Mouse (Mus musculus) lung, postnatal 10 days (tissue): ENCODE data around the gene Eea1.

Experiments used
- DNase-seq: peaks from one replicate; pipeline ENCODE4 v3.0.0; 2021

Eea1 gene

GRCm38 (mm10) chr10:95950194-95950593 lies 9.7 kb downstream of the Eea1 start:
- no peak for DNase-seq

DNA sequence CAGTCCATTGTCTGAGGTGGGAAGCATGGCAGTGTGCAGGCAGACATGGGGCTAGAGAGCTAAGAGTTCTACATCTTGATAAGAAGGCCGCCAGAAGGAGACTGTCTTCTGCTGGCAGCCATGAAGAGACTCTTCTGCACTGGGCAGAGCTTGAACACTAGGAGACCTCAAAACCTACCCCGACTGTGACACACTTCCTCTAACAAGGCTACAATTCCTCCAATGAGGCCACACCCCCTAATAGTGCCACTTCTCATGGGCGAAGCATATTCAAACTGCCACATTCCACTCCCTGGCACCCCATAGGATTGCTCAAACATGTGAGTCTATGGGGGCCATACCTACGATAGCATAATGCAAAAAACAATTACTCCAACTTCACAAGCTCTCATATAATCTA lies 10.3 kb downstream of the Eea1 start:
- no peak for DNase-seq

- no peak for DNase-seq
These were observed 10.9 kb downstream of the Eea1 start for GRCm38 (mm10) chr10:95951346-95951745.

GRCm38 (mm10) chr10:95956629-95957028 lies 16.2 kb downstream of the Eea1 start:
- no peak for DNase-seq

- DNase-seq, result no peak
These were observed 17.1 kb downstream of the Eea1 start for GRCm38 (mm10) chr10:95957574-95957973.

GRCm38 (mm10) chr10:95964679-95965078 lies 24.2 kb downstream of the Eea1 start:
- no peak for DNase-seq

- no peak for DNase-seq
These were observed 29.2 kb downstream of the Eea1 start for GRCm38 (mm10) chr10:95969694-95970093.

GRCm38 (mm10) chr10:95970744-95971212 lies 30.3 kb downstream of the Eea1 start:
- DNase-seq, result no peak

DNA sequence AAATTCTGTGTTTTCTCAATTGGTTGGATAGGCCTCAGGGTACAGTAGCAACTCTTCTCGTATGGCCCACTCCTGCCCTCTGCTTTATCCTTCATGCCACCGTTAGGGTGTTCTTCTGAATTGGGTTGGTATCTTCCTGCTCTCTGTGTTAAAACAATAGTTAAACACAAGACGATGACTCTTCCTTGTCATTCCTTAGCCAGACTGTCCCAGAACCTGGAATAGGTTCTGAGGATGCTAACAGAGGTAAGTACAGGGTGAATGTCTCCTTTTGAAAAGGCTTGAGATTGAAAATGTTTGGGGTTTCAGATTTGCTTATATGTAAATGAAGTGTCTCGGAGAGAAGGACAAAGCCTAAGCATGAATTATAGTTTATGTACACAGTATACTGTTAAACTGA lies 30.9 kb downstream of the Eea1 start:
- DNase-seq, result no peak

GRCm38 (mm10) chr10:95971942-95972341 lies 31.5 kb downstream of the Eea1 start:
- no peak for DNase-seq

- DNase-seq, result no peak
These were observed 34.0 kb downstream of the Eea1 start for GRCm38 (mm10) chr10:95974462-95974861.

- no peak for DNase-seq
These were observed 36.3 kb downstream of the Eea1 start for GRCm38 (mm10) chr10:95976798-95977197.

DNA sequence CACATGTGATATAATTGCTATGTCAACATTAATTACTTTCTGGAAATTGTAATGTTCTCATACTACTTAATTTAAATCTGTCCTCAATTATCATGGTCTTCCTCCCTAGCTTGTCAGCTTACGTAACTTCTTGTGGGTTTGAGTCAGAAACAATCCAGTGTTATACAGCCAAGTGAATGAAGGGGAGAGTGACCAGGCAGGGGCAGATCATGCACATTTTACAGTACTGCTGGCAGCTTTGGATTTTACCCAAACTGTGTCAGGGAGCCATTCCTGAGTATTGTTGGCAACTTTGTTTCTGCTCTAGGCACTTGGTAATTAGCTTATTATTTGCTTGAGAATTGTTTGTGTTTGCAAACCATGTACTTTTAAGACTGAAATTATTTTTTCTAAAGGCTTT lies 49.3 kb downstream of the Eea1 start:
- DNase-seq, result no peak

- peak; percentile 27 for DNase-seq
These were observed 50.7 kb downstream of the Eea1 start for GRCm38 (mm10) chr10:95991176-95991575.

GRCm38 (mm10) chr10:96000904-96001303 lies 60.5 kb downstream of the Eea1 start:
- no peak for DNase-seq

GRCm38 (mm10) chr10:96015738-96016137 lies 75.3 kb downstream of the Eea1 start:
- no peak for DNase-seq

GRCm38 (mm10) chr10:96017418-96017817 lies 77.0 kb downstream of the Eea1 start:
- DNase-seq, result no peak

DNA sequence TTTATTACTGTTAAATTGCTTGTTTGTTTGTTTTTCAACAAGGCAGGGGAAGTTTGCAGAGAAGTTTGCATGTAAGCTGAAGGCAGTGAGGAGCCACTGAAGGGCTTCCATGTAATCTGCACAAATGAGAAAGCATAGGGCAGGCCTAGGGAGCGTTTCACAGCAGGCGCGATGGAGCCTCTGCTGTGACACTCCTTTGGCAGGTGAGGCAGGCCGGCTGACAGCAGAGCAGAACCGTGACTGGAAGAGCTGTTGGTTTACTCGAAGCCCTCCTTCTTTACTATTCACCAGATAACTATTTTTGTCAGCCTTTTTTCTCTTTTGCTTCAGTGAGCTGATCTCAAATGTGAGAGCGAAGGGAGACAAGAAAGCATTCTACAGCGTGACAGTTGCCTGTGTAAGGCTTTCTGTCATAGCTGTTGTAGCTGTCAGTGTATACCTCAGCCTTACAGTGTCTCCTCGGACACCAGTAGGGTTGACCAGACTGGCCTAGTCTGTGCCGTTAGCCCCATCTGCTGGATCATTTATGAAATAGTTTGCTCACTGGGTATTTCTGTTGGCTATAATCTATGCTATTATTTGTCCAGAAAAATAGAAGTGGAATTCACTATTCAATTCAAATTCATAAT lies 93.0 kb downstream of the Eea1 start:
- DNase-seq, result peak; percentile 72

DNA sequence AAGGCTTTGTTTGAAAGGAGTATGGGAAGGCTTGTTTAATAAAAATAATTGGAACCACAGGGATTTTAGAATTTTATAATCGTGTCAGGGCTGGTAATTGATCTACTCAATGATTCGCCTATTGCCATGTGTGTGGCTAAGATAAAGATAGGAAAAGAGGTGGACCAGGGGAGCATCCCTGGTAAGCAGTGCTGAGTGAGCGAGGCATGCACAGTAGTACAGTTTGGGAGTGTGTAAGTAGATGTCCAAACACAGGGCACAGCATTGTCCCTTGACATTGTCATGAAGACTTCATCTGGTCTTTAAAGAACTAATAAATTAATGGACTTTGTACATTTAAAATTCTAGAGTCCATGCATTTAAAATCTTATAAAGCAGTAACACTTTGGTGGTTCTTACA lies 93.7 kb downstream of the Eea1 start:
- DNase-seq, result no peak

DNA sequence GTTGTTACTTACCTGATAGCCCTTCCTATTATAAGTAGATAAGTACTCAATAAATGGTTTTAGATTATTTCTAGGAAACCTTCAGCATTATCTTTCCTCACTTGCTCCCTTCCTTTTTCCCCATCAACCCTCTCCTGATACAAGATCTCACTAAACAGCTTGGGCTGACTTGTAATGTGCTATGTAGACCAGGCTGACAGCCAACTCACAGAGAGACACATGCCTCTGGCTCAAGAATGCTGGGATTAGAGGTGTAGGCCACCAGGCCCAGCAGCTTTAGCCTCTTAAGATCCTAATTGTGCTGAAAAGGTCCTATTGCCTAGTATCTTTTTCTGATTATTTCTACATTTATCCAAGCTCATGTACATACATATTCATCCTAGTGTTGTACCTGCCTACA lies 95.5 kb downstream of the Eea1 start:
- DNase-seq, result no peak

DNA sequence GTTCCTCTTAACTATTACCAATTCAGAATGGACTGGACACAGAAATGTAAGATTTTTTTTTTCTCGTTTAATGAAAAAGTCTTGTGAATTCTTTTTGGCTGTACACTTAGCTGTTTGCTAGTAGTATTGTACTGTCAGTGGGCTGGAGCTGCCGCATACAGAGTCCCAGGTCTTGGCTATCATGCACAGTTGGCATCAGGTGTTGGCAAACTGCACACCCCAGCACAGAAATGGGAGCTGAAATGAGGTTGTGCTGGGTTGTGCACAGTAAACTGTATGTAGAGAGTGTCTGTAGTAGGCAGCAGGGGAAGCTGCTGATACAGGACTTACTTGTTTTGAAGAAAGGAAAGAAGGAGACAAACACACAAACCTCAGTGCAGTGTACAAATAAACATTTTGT lies 103.8 kb downstream of the Eea1 start:
- no peak for DNase-seq

DNA sequence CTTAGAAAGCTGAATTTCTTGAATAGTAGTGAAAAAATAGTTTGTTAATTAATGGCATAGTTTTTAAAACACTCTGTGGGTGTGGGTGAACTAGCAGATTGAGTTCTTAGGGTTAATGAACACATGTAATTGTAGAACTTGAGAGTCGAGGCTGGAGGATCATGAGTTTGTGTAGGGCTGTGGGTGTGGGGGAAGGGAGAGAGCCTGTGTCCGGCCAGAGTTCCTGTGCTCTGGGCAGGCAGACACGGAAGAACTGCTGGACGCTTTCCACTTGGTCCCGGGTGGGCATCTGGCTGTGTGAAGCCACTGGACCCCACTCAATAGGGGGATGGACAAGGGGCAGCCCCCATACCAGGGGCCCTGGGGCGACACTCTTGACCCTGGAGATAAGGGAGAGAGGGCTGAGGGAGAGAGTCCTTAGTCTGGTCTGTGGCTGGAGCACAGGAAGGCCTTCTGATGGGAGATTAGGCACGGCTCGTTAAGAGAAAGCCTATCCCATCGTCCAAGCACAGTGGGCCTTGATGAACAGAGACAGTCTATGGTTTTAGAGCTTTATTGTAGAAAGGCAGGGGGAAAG lies 107.6 kb downstream of the Eea1 start:
- DNase-seq, result no peak

DNA sequence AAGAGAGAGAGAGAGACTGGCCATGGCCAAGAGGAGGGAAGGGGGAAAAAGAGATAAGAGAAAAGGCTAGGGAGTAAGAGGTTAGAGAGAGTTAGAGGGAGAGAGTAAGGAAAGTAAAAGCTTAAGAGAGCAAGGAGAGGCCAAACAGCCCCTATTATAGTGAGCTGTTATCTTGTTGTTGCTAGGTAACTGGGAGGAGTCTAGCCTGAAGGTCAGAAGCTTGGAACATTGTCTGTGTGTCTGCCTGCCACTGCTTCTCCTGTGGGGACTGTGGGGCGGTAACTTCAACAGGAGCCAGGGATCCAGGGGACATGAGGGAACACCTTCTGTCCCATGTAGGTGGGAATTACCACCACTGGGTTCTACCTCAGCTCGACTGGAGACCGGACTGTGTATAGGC lies 108.1 kb downstream of the Eea1 start:
- DNase-seq, result no peak

- no peak for DNase-seq
These were observed 126.9 kb downstream of the Eea1 start for GRCm38 (mm10) chr10:96067347-96067746.

DNA sequence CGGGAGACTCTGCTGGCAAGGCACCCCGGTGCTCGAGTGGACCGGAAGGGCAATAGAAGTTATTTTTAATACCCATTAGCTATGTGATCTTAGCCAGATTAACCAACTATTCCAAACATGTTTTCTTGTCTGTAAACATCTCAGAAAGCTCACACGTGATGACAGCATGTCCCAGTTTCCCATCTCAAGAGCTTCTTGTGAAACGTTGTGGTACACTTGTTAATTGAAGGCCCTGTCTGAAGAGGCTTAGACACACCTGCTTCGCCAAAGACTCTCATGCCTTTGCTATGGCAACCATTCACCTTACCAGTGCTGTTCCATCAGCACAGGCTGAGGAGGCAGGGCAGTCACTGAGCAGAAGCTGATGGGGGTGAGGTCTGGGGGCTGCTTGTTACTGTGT lies 133.9 kb downstream of the Eea1 start:
- DNase-seq, result peak; percentile 47
